Mouse (Mus musculus): Measurements from ENCODE around the gene H13. TPM values are rescaled to one million over a fixed set of nuclear protein-coding genes. Genes with fewer than 3 reads are reported as not detected.
A peak's percentile ranks its signal among the peaks of the same experiment; 100 is the strongest.

H13 gene
- polyA plus RNA-seq, 1 experiment from 2014 or later = 98.8 TPM

DNA sequence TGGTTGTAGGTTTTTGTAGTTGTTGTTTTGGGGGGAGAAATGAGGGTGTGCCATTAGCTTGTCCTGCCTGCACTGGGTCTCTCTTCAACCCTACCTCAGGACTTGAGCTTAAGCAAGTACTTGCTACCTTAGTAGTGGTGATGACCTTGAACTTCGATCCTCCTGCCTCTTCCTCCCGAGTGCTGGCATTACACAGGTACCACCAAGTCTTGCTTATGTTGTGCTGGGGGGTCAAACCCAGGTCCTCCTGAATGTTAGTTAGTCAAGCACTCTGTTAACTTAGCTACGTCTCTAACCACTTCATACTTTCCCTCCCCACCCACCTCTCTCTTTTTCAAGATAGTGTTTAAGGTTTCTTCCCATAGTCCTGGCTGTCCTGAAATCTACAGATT, 55.1 kb downstream of the H13 start:
- Histone ChIP-seq H3K9ac (ENCODE audit: low read length) (peak overlapping the region; percentile 71), H3K27me3 (ENCODE audit: control insufficient read depth, insufficient read depth, low read depth, low read length) (no peaks in the 10 kb centered on the region), H3K4me1 (replicated peaks; ENCODE audit: control insufficient read depth, insufficient read depth, low read length) (peaks cover 43% of the 10 kb centered on the region), H3K9me3 (ENCODE audit: control insufficient read depth, low read length) (no peaks in the 10 kb centered on the region), H3K27ac (ENCODE audit: low read length) (0 out of 2 replicates have a peak overlapping the region, but pooled peaks have one; percentile 4), H3K4me2 (ENCODE audit: low read depth, low read length) (peak overlapping the region; percentile 71), H3K36me3 (ENCODE audit: control insufficient read depth, insufficient read depth, low read length) (no peaks in the 10 kb centered on the region), H3K4me3 (ENCODE audit: low read length) (peak overlapping the region; percentile 40)
- WGBS = 63% methylated on average over 3 of the region's 3 CpGs
- ATAC-seq (ENCODE audit: low read depth) = no peak

DNA sequence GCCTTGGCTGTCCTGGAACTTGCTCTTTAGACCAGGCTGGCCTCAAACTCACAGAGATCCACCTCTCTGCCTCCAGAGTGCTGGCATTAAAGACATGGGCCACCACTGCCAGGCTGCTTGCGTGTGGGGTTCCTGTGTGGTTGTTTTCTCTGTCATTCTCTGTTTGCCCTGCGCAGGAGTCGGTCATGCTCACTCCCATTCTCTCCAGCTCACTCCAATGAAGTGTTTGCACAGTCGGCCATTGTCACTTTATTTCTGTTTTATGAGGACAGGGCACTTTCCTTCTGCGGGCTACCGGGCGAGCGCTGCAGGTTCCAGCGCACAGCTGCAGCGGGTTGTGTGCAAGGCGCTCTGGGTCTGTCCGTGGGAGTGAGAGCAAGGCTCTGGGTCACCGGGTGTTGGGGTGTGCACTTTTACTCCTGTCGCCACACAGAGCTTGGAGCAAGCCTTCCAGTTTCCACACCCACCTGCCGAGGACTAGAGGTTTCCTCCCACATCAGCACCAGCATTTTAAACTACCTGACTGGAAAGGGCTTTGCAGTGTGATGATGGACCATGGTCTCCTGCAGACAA, 56.0 kb downstream of the H13 start:
- H3K27ac ChIP-seq (ENCODE audit: low read length) = 0 out of 2 replicates have a peak overlapping the region, but pooled peaks have one; percentile 7
- H3K4me2 ChIP-seq (ENCODE audit: low read depth, low read length) = peak overlapping the region; percentile 28; the same call in 1 of the 2 replicates
- peaks cover 52% of the 10 kb centered on the region for H3K4me1 ChIP-seq (replicated peaks; ENCODE audit: control insufficient read depth, insufficient read depth, low read length)
- no peak overlapping the region for H3K4me3 ChIP-seq (ENCODE audit: low read length)
- H3K9me3 ChIP-seq (ENCODE audit: control insufficient read depth, low read length) = no peaks in the 10 kb centered on the region
- H3K9ac ChIP-seq (ENCODE audit: low read length) = no peak overlapping the region
- no peaks in the 10 kb centered on the region for H3K27me3 ChIP-seq (ENCODE audit: control insufficient read depth, insufficient read depth, low read depth, low read length)
- 52% methylated on average over 15 of the region's 15 CpGs for WGBS
- no peak for ATAC-seq (ENCODE audit: low read depth)
- H3K36me3 ChIP-seq (ENCODE audit: control insufficient read depth, insufficient read depth, low read length) = no peaks in the 10 kb centered on the region

DNA sequence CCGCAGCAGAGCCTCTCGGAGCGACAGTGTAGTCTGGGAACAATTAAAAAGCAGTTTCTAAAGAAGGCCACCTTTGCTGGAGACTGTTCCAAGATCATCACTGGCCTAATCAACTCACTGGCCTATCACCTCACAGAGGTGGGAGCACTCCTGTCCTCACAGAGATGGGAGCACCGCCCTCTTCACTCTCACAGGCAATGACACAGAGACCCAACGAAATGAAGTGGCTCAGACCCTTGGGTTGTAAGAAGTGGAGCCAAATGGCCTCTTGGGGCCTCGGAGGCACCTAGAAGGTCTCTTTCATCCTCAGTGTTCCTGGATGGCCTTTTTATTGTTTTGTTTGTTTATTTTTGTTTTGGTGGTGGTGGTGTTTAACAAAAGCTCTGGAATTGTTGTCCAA, 57.0 kb downstream of the H13 start:
- no peak overlapping the region for H3K27ac ChIP-seq (ENCODE audit: low read length)
- no peak for ATAC-seq (ENCODE audit: low read depth)
- H3K4me3 ChIP-seq (ENCODE audit: low read length) = no peak overlapping the region
- H3K36me3 ChIP-seq (ENCODE audit: control insufficient read depth, insufficient read depth, low read length) = no peaks in the 10 kb centered on the region
- no peak overlapping the region for H3K4me2 ChIP-seq (ENCODE audit: low read depth, low read length)
- H3K9ac ChIP-seq (ENCODE audit: low read length) = no peak overlapping the region
- no peaks in the 10 kb centered on the region for H3K9me3 ChIP-seq (ENCODE audit: control insufficient read depth, low read length)
- WGBS = 81% methylated on average over 6 of the region's 6 CpGs
- H3K4me1 ChIP-seq (replicated peaks; ENCODE audit: control insufficient read depth, insufficient read depth, low read length) = peaks cover 54% of the 10 kb centered on the region
- H3K27me3 ChIP-seq (ENCODE audit: control insufficient read depth, insufficient read depth, low read depth, low read length) = no peaks in the 10 kb centered on the region

DNA sequence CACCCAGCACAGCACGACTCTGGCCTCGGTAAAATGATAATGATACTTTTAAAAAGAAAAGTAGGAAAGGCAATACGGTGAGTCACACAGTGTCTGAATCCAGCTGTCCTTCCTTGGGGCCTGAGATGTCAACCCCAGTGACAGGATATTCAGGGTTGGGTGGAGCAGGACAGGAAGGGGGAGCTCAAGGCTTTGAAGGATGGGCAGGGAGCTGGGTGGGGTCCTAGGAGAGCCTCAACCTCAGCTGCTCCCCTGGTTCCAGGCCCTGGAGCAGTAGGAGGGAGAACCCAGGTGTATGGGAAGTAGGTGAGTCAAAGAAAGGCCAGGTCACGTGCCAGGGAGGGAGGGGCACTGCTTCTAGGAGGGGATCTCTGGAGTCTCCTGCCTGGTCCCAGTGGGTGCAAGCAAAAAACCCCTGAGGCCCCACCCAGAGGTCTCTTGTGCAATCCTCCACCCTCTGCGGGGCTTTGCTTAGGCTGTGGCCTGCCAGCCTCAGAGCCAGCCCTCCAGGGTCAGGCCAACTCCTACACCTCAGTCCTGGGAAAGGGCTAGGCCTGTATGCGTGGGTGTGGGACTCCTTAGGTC, 57.6 kb downstream of the H13 start:
- no peak for ATAC-seq (ENCODE audit: low read depth)
- Histone ChIP-seq H3K4me2 (ENCODE audit: low read depth, low read length) (no peak overlapping the region), H3K9me3 (ENCODE audit: control insufficient read depth, low read length) (no peaks in the 10 kb centered on the region), H3K4me3 (ENCODE audit: low read length) (no peak overlapping the region), H3K9ac (ENCODE audit: low read length) (0 out of 2 replicates have a peak overlapping the region, but pooled peaks have one; percentile 17), H3K4me1 (replicated peaks; ENCODE audit: control insufficient read depth, insufficient read depth, low read length) (peaks cover 54% of the 10 kb centered on the region), H3K27me3 (ENCODE audit: control insufficient read depth, insufficient read depth, low read depth, low read length) (no peaks in the 10 kb centered on the region), H3K36me3 (ENCODE audit: control insufficient read depth, insufficient read depth, low read length) (no peaks in the 10 kb centered on the region), H3K27ac (ENCODE audit: low read length) (peak overlapping the region; percentile 89)
- WGBS = 38% methylated on average over 6 of the region's 6 CpGs

DNA sequence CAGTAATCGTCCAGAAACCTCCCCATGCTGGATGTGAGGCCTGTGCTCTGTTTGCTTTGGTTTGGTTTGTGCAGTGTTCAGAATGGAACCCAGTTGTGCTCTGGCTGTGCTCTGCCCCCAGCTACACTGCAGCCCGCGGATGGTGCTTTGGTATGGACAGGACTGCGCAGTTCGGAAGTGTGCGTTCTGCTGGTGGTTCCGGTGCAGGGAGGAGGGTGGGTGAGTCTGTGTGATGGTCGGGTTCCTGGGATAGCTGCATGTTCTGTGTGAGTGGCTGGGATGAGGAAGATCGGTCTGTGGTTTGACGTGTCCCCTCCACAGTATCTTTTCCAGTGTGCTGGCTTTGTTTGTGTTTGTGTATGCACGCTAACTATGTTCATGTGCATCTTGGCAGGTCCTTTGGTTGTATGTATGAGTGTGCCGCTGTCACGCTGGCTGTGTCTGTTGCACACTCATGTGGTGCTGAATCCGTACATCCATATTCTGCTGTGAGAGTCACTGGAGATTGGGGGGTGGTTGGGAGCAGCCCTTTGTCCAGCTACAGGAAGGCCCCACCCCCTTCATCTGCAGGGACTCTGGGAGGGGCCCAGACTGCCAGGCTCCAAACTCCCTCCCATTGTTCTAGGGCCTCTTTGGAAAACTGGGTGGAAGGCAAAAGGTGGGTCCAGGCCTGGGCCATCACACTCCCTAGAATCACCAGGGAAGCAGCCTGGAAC, 58.7 kb downstream of the H13 start:
- Histone ChIP-seq H3K9ac (ENCODE audit: low read length) (peak overlapping the region; percentile 16; the same call in 1 of the 2 replicates), H3K4me3 (ENCODE audit: low read length) (no peak overlapping the region), H3K4me2 (ENCODE audit: low read depth, low read length) (no peak overlapping the region), H3K9me3 (ENCODE audit: control insufficient read depth, low read length) (no peaks in the 10 kb centered on the region), H3K36me3 (ENCODE audit: control insufficient read depth, insufficient read depth, low read length) (no peaks in the 10 kb centered on the region), H3K4me1 (replicated peaks; ENCODE audit: control insufficient read depth, insufficient read depth, low read length) (peaks cover 60% of the 10 kb centered on the region), H3K27ac (ENCODE audit: low read length) (peak overlapping the region; percentile 89), H3K27me3 (ENCODE audit: control insufficient read depth, insufficient read depth, low read depth, low read length) (no peaks in the 10 kb centered on the region)
- ATAC-seq (ENCODE audit: low read depth) = peak; percentile 26
- 66% methylated on average over 14 of the region's 14 CpGs for WGBS

DNA sequence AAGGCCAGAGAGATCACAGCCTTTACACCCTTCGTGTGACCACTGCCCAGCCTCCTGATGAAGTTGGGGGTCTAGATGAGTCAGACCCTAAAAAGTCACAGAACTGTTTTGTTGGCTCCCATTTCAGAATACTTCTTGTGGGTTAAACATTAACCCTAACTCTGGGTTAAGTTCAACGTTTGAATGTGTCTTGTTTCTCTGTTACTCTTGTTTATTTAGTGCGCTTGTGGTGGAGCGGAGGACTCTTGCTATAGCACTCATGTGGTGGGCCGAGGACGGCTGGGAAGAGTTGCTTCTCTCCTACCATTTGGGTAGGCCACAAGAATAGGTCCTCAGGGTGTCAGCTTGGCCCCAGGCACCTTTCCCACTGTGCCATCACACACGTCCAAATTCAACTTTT, 59.3 kb downstream of the H13 start:
- Histone ChIP-seq H3K4me2 (ENCODE audit: low read depth, low read length) (no peak overlapping the region), H3K27me3 (ENCODE audit: control insufficient read depth, insufficient read depth, low read depth, low read length) (no peaks in the 10 kb centered on the region), H3K27ac (ENCODE audit: low read length) (peak overlapping the region; percentile 89), H3K36me3 (ENCODE audit: control insufficient read depth, insufficient read depth, low read length) (no peaks in the 10 kb centered on the region), H3K9ac (ENCODE audit: low read length) (no peak overlapping the region), H3K4me1 (replicated peaks; ENCODE audit: control insufficient read depth, insufficient read depth, low read length) (peaks cover 61% of the 10 kb centered on the region), H3K9me3 (ENCODE audit: control insufficient read depth, low read length) (no peaks in the 10 kb centered on the region), H3K4me3 (ENCODE audit: low read length) (no peak overlapping the region)
- 52% methylated on average over 7 of the region's 7 CpGs for WGBS
- ATAC-seq (ENCODE audit: low read depth) = no peak

DNA sequence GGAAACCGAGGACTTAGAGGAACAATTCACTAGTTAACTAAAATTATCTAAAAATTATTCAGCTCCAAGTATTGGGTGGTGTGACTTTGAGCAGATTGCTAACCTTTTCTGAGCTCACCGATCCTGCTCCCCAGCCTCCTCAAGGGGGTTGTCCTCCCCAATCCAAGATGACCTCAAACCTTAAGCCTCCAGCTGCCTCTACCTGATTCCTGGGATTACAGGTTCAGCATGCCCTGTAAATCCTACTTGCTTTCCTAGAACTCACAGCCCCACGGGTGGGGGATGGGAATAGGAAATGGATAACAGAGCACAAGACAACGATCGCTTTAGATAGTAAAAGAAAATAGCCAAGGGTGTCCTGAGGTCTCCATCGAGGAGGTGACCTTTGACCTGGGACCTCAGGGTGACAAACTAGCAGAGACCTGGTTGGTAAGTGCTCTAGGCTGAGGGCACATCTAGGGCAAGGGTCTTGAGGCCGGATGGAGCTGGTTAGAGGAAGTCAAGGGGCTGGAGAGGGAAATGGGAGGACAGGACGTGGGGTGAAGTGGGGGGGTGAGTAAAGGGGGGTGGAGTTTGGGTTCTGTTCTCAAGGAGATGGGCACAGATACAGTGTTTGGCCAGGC, 59.9 kb downstream of the H13 start:
- H3K4me1 ChIP-seq (replicated peaks; ENCODE audit: control insufficient read depth, insufficient read depth, low read length) = peaks cover 58% of the 10 kb centered on the region
- WGBS = 28% methylated on average over 8 of the region's 8 CpGs
- no peaks in the 10 kb centered on the region for H3K9me3 ChIP-seq (ENCODE audit: control insufficient read depth, low read length)
- no peak for ATAC-seq (ENCODE audit: low read depth)
- peak overlapping the region; percentile 57 for H3K9ac ChIP-seq (ENCODE audit: low read length)
- no peak overlapping the region for H3K4me3 ChIP-seq (ENCODE audit: low read length)
- H3K4me2 ChIP-seq (ENCODE audit: low read depth, low read length) = no peak overlapping the region
- H3K36me3 ChIP-seq (ENCODE audit: control insufficient read depth, insufficient read depth, low read length) = no peaks in the 10 kb centered on the region
- H3K27ac ChIP-seq (ENCODE audit: low read length) = peak overlapping the region; percentile 89
- no peaks in the 10 kb centered on the region for H3K27me3 ChIP-seq (ENCODE audit: control insufficient read depth, insufficient read depth, low read depth, low read length)

DNA sequence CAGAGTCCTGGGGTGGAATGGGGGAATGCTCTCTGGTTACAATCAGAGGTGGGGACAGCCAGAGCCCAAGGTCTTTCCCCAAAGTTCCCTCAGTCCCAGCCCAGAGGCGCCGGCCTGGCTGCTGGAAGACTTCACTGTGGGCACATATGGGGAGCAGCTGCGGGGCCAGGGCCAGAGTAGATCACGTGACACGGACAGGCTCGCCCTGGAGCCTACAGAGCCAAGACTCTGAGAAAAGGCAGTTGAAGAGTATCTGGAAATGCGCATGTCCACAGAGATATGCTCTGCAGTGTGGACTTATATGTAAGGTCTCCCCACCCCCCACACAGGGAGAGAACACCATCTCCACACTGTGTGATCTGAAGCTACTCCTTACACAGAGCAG, 60.4 kb downstream of the H13 start:
- Histone ChIP-seq H3K9ac (ENCODE audit: low read length) (peak overlapping the region; percentile 57), H3K27ac (ENCODE audit: low read length) (peak overlapping the region; percentile 89), H3K4me2 (ENCODE audit: low read depth, low read length) (0 out of 2 replicates have a peak overlapping the region, but pooled peaks have one; percentile 4), H3K4me3 (ENCODE audit: low read length) (no peak overlapping the region), H3K36me3 (ENCODE audit: control insufficient read depth, insufficient read depth, low read length) (no peaks in the 10 kb centered on the region), H3K9me3 (ENCODE audit: control insufficient read depth, low read length) (no peaks in the 10 kb centered on the region), H3K4me1 (replicated peaks; ENCODE audit: control insufficient read depth, insufficient read depth, low read length) (peaks cover 58% of the 10 kb centered on the region), H3K27me3 (ENCODE audit: control insufficient read depth, insufficient read depth, low read depth, low read length) (no peaks in the 10 kb centered on the region)
- WGBS = 16% methylated on average over 7 of the region's 7 CpGs
- peak; percentile 87 for ATAC-seq (ENCODE audit: low read depth)

DNA sequence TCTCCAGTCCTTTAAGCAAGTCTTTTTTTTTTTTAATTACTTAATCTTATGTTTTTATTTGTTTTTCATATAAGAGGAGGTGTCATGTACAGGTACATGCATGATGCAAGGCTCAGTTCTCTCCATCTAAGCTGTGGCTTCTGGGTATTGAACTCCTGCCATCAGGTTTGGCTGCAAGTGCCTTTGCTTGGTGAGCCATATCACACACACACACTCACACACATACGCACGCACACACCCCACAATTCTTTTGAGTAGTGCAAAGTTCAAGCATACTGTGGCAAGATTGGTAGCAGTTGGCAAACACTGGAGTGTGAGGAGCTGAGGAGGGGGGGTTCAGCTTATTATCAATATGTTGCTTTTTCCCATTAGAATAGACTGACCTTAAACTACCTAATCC, 63.9 kb downstream of the H13 start:
- Histone ChIP-seq H3K4me3 (ENCODE audit: low read length) (no peak overlapping the region), H3K27me3 (ENCODE audit: control insufficient read depth, insufficient read depth, low read depth, low read length) (no peaks in the 10 kb centered on the region), H3K4me1 (replicated peaks; ENCODE audit: control insufficient read depth, insufficient read depth, low read length) (peaks cover 48% of the 10 kb centered on the region), H3K27ac (ENCODE audit: low read length) (no peak overlapping the region), H3K4me2 (ENCODE audit: low read depth, low read length) (no peak overlapping the region), H3K36me3 (ENCODE audit: control insufficient read depth, insufficient read depth, low read length) (no peaks in the 10 kb centered on the region), H3K9ac (ENCODE audit: low read length) (no peak overlapping the region), H3K9me3 (ENCODE audit: control insufficient read depth, low read length) (no peaks in the 10 kb centered on the region)
- 60% methylated on average over 2 of the region's 2 CpGs for WGBS
- ATAC-seq (ENCODE audit: low read depth) = no peak

Data from lung, embryonic 16.5 days (tissue).